Comparison of ENCODE assay signal across 9 mouse cellular contexts in the genomic region with DNA sequence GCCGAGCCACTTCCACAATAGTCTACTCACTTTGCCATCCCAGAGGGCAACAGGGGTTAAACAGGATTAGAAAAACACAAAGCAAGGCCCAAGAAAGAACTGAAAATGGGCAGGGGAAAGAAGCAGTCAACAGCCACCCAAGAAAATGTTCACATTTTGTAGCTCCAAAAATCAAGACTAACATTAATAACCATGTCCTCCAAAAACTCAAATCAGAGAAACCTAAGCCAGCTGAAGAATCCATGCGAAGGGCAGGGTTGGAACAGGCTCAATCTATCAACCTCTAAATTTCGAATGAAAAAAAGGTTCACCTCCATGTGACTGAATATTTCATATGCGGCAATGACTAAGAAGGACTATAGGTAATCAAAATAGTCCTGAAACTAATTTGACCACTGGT. TPM values are rescaled to one million over a fixed set of nuclear protein-coding genes. Genes with fewer than 3 reads are reported as not detected.
A peak's percentile ranks its signal among the peaks of the same experiment; 100 is the strongest.
DNase-seq lines count a peak whose midpoint lies in the region; ATAC-seq and TF ChIP-seq lines count a peak whose summit lies in the region.
"Had no signal": no experiment of that assay in that cellular context is flagged by ENCODE, and none has a peak within 500 bp of the region (broad histone marks: within the 10 kb centered on the region; RNA-seq: fewer than 3 reads in every experiment).

No protein-coding gene starts in this region.

- H3K27ac ChIP-seq in heart, embryonic 11.5 days (ENCODE audit: low read depth, low read length): no peak overlapping the region
- peak overlapping the region; percentile 90 for H3K27ac ChIP-seq in MEL (ENCODE audit: control insufficient read depth, low read depth, low read length)
- H3K27ac ChIP-seq in hindbrain, embryonic 11.5 days (ENCODE audit: low read depth, low read length): no peak overlapping the region
- H3K27ac ChIP-seq in midbrain, embryonic 12.5 days (replicated peaks): no peak overlapping the region

- TF ChIP-seq CTCF in MEL (IDR thresholded peaks at IDR 0.05 in 2 of 3, conservative IDR thresholded peaks at IDR 0.05 in 1 of 3; ENCODE audit: control insufficient read depth in 1 of 3, insufficient read depth in 1 of 3, low read depth in 2 of 3, low read length in 3 of 3, poor library complexity in 1 of 3, severe bottlenecking in 1 of 3): no peak

- H3K36me3 ChIP-seq in heart, embryonic 11.5 days (ENCODE audit: control insufficient read depth, insufficient read depth, low read length): no peaks in the 10 kb centered on the region
- H3K36me3 ChIP-seq in MEL (ENCODE audit: control insufficient read depth in 1 of 2, insufficient read depth in 2 of 2, low read length in 2 of 2): peaks cover 0 to 20% of the 10 kb centered on the region in 2 experiments; a peak in 2 of 4 replicates
- H3K36me3 ChIP-seq in hindbrain, embryonic 11.5 days (ENCODE audit: control insufficient read depth, insufficient read depth, low read length): no peaks in the 10 kb centered on the region
- no peaks in the 10 kb centered on the region for H3K36me3 ChIP-seq in midbrain, embryonic 12.5 days

- no peak for TF ChIP-seq POLR2A in MEL (IDR thresholded peaks at IDR 0.05; ENCODE audit: control insufficient read depth in 1 of 2, insufficient read depth in 1 of 2, low read depth in 1 of 2, low read length in 2 of 2, poor library complexity in 1 of 2)

- H3K4me1 ChIP-seq in heart, embryonic 11.5 days (ENCODE audit: control insufficient read depth, insufficient read depth, low read length): no peaks in the 10 kb centered on the region
- H3K4me1 ChIP-seq in MEL (ENCODE audit: control insufficient read depth in 1 of 2, insufficient read depth in 2 of 2, low read length in 2 of 2): peaks cover 5 to 10% of the 10 kb centered on the region in 2 experiments
- H3K4me1 ChIP-seq in hindbrain, embryonic 11.5 days (replicated peaks; ENCODE audit: control insufficient read depth, insufficient read depth, low read length): no peaks in the 10 kb centered on the region
- H3K4me1 ChIP-seq in midbrain, embryonic 12.5 days: no peaks in the 10 kb centered on the region

- H3K4me2 ChIP-seq in heart, embryonic 11.5 days: peak overlapping the region; percentile 81
- no peak overlapping the region; the same call in none of the 2 replicates for H3K4me2 ChIP-seq in hindbrain, embryonic 11.5 days (replicated peaks; ENCODE audit: low read depth, low read length)
- peak overlapping the region; percentile 77; the same call in 1 of the 2 replicates for H3K4me2 ChIP-seq in midbrain, embryonic 12.5 days (replicated peaks)

- 74% methylated on average over 4 of the region's 4 CpGs for WGBS in heart, embryonic 11.5 days (ENCODE audit: insufficient replicate concordance)
- 70% methylated on average over 4 of the region's 4 CpGs for WGBS in hindbrain, embryonic 11.5 days
- WGBS in midbrain, embryonic 12.5 days: 52% methylated on average over 4 of the region's 4 CpGs

- TF ChIP-seq EP300 in MEL (IDR thresholded peaks at IDR 0.05; ENCODE audit: low read depth in 1 of 2, low read length in 2 of 2): no peak

- no peak for TF ChIP-seq RAD21 in MEL (IDR thresholded peaks at IDR 0.05; ENCODE audit: low read depth, low read length)

- H3K79me2 ChIP-seq in MEL (ENCODE audit: control insufficient read depth, insufficient read depth, low read length, poor library complexity): peaks cover 3% of the 10 kb centered on the region; the same call in 1 of the 2 replicates

- H3K9me3 ChIP-seq in heart, embryonic 11.5 days (replicated peaks; ENCODE audit: control insufficient read depth, low read length): no peaks in the 10 kb centered on the region
- H3K9me3 ChIP-seq in MEL (replicated peaks; ENCODE audit: insufficient read depth, low read length): no peaks in the 10 kb centered on the region
- H3K9me3 ChIP-seq in hindbrain, embryonic 11.5 days (ENCODE audit: control insufficient read depth, low read length): no peaks in the 10 kb centered on the region
- H3K9me3 ChIP-seq in midbrain, embryonic 12.5 days: no peaks in the 10 kb centered on the region

- no peak for ATAC-seq in heart, embryonic 11.5 days (replicated peaks; ENCODE audit: insufficient number of reproducible peaks, low FRiP score, low TSS enrichment)
- ATAC-seq in hindbrain, embryonic 11.5 days (ENCODE audit: low FRiP score): no peak
- no peak for ATAC-seq in midbrain, embryonic 12.5 days (ENCODE audit: low FRiP score, low read depth)
- no peak for ATAC-seq in cerebellum, adult (ENCODE audit: insufficient number of reproducible peaks, low FRiP score, low TSS enrichment)
- ATAC-seq in inflammation-experienced regulatory T-cells, adult 6 months: no peak

- H3K9ac ChIP-seq in heart, embryonic 11.5 days (ENCODE audit: low read depth, low read length): no peak overlapping the region; the same call in 1 of the 2 replicates
- peak overlapping the region; percentile 93; the same call in 1 of the 2 replicates for H3K9ac ChIP-seq in MEL (ENCODE audit: control insufficient read depth, low read depth, low read length, poor library complexity, severe bottlenecking)
- H3K9ac ChIP-seq in hindbrain, embryonic 11.5 days (ENCODE audit: low read depth, low read length): no peak overlapping the region
- no peak overlapping the region for H3K9ac ChIP-seq in midbrain, embryonic 12.5 days (replicated peaks)

- H3K27me3 ChIP-seq in heart, embryonic 11.5 days (ENCODE audit: control insufficient read depth, insufficient read depth, low read length): no peaks in the 10 kb centered on the region
- H3K27me3 ChIP-seq in MEL (ENCODE audit: control insufficient read depth in 1 of 2, insufficient read depth in 2 of 2, low read length in 2 of 2): no peaks in the 10 kb centered on the region
- H3K27me3 ChIP-seq in hindbrain, embryonic 11.5 days (ENCODE audit: control insufficient read depth, insufficient read depth, low read length): no peaks in the 10 kb centered on the region
- H3K27me3 ChIP-seq in midbrain, embryonic 12.5 days: no peaks in the 10 kb centered on the region

- DNase-seq in heart, adult 8-10 months (ENCODE audit: low spot score): no peak
- DNase-seq in MEL (ENCODE audit: low read depth, low spot score): no peak
- DNase-seq in hindbrain, embryonic 11.5 days (ENCODE audit: low spot score): peak; percentile 2
- DNase-seq in layer of hippocampus, adult 18-20 months (ENCODE audit: low spot score in 2 of 2): no peak
- DNase-seq: gastrocnemius, postnatal 36 days had no signal

- peak overlapping the region; percentile 88 for H3K4me3 ChIP-seq in heart, embryonic 11.5 days (ENCODE audit: low read depth, low read length)
- peak overlapping the region; percentile 10 to 79; a peak in 2 of 4 replicates for H3K4me3 ChIP-seq in MEL (ENCODE audit: control insufficient read depth in 1 of 2, insufficient read depth in 1 of 2, low read depth in 2 of 2, low read length in 2 of 2)
- H3K4me3 ChIP-seq in hindbrain, embryonic 11.5 days (ENCODE audit: low read depth, low read length): peak overlapping the region; percentile 71; the same call in 1 of the 2 replicates
- no peak overlapping the region for H3K4me3 ChIP-seq in midbrain, embryonic 12.5 days

TF ChIP-seq in MEL, 35 proteins besides CTCF, POLR2A, EP300 and RAD21 (continues in another document):
- no peak for TF ChIP-seq CHD1 (IDR thresholded peaks at IDR 0.05; ENCODE audit: low read depth, low read length)
- TF ChIP-seq POLR2AphosphoS5 (IDR thresholded peaks at IDR 0.05; ENCODE audit: borderline replicate concordance, low read depth, low read length): no peak
- TF ChIP-seq JUND (IDR thresholded peaks at IDR 0.05; ENCODE audit: low read depth, low read length): no peak
- TF ChIP-seq ZKSCAN1 (IDR thresholded peaks at IDR 0.05; ENCODE audit: low read depth, low read length): no peak
- no peak for TF ChIP-seq ETS1 (IDR thresholded peaks at IDR 0.05; ENCODE audit: low read depth, low read length)
- no peak for TF ChIP-seq ZC3H11A (IDR thresholded peaks at IDR 0.05; ENCODE audit: low read depth, low read length)

RNA-seq across cellular contexts. Expression of a gene that starts 1.5 kb away (rescaled TPM):
- 10.5 and 12.5 TPM in 2 replicates for polyA plus RNA-seq in heart, embryonic 11.5 days (2014; fragmentation: Nextera tagmentation; extraction: Ambion mirVana)
- 100 to 1,000 TPM in 2 of 4 experiments, 10 to 100 TPM in 2; 68.8 to 111 (median 99.4) TPM for total RNA-seq in heart, adult 8-10 months (2022)
- 5.4 and 6.1 TPM in 2 replicates for total RNA-seq in MEL (2012; rRNA removed)
- 1 to 10 TPM in 1 of 2 experiments, not detected in 1; 4.9 TPM for polyA plus RNA-seq in MEL (2012; ENCODE audit: insufficient read depth in 1 of 2, insufficient read length in 2 of 2, low read depth in 1 of 2, low replicate concordance in 2 of 2, missing spikeins in 1 of 2)
- polyA plus RNA-seq in hindbrain, embryonic 11.5 days (2014; fragmentation: Nextera tagmentation; extraction: Ambion mirVana): 4.3 and 4.8 TPM in 2 replicates
- polyA plus RNA-seq in midbrain, embryonic 12.5 days (2016; fragmentation: Nextera tagmentation; extraction: Ambion mirVana): 4.6 and 5.6 TPM in 2 replicates
- 10 to 100 TPM in 2 of 3 experiments, 1 to 10 TPM in 1; 8.5 to 15.0 (median 13.0) TPM for polyA plus RNA-seq in inflammation-experienced regulatory T-cells, adult 6 months (2017; shearing (Covaris generic))
- 10 to 100 TPM; 57.3 to 64.0 TPM for total RNA-seq in layer of hippocampus, adult 18-20 months (2021)

RNA-seq across cellular contexts. Expression of a gene that starts 33.6 kb away (rescaled TPM):
- 15.3 and 19.3 TPM in 2 replicates for polyA plus RNA-seq in heart, embryonic 11.5 days (2014; fragmentation: Nextera tagmentation; extraction: Ambion mirVana)
- 10 to 100 TPM; 31.4 to 43.7 (median 36.6) TPM for total RNA-seq in heart, adult 8-10 months (2022)
- total RNA-seq in MEL (2012; rRNA removed): 5.7 and 6.8 TPM in 2 replicates
- polyA plus RNA-seq in MEL (2012; ENCODE audit: insufficient read depth in 1 of 2, insufficient read length in 2 of 2, low read depth in 1 of 2, low replicate concordance in 2 of 2, missing spikeins in 1 of 2): 1 to 10 TPM in 1 of 2 experiments, not detected in 1; 6.9 TPM
- polyA plus RNA-seq in hindbrain, embryonic 11.5 days (2014; fragmentation: Nextera tagmentation; extraction: Ambion mirVana): 17.0 and 20.2 TPM in 2 replicates
- polyA plus RNA-seq in midbrain, embryonic 12.5 days (2016; fragmentation: Nextera tagmentation; extraction: Ambion mirVana): 20.3 and 22.3 TPM in 2 replicates
- 10 to 100 TPM; 23.8 to 32.7 (median 27.0) TPM for polyA plus RNA-seq in inflammation-experienced regulatory T-cells, adult 6 months (2017; shearing (Covaris generic))
- total RNA-seq in layer of hippocampus, adult 18-20 months (2021): 10 to 100 TPM; 84.1 to 84.5 TPM

RNA-seq across cellular contexts. Expression of a gene that starts 33.8 kb away (rescaled TPM):
- polyA plus RNA-seq in heart, embryonic 11.5 days (2014; fragmentation: Nextera tagmentation; extraction: Ambion mirVana): 300 and 344 TPM in 2 replicates
- 100 to 1,000 TPM; 507 to 588 (median 548) TPM for total RNA-seq in heart, adult 8-10 months (2022)
- total RNA-seq in MEL (2012; rRNA removed): 1,780 and 1,810 TPM in 2 replicates
- polyA plus RNA-seq in MEL (2012; ENCODE audit: insufficient read depth in 1 of 2, insufficient read length in 2 of 2, low read depth in 1 of 2, low replicate concordance in 2 of 2, missing spikeins in 1 of 2): 100 to 1,000 TPM in 1 of 2 experiments, 10 to 100 TPM in 1; 99.6 to 885 TPM
- polyA plus RNA-seq in hindbrain, embryonic 11.5 days (2014; fragmentation: Nextera tagmentation; extraction: Ambion mirVana): 400 and 415 TPM in 2 replicates
- polyA plus RNA-seq in midbrain, embryonic 12.5 days (2016; fragmentation: Nextera tagmentation; extraction: Ambion mirVana): 338 and 349 TPM in 2 replicates
- 1,000 to 10,000 TPM in 2 of 3 experiments, 100 to 1,000 TPM in 1; 763 to 1,029 (median 1,027) TPM for polyA plus RNA-seq in inflammation-experienced regulatory T-cells, adult 6 months (2017; shearing (Covaris generic))
- total RNA-seq in layer of hippocampus, adult 18-20 months (2021): 100 to 1,000 TPM; 368 to 388 TPM
